Mouse (Mus musculus): Measurements from ENCODE around the gene Alyref2. TPM values are rescaled to one million over a fixed set of nuclear protein-coding genes. Genes with fewer than 3 reads are reported as not detected.
"Not testable (repeated sequence)": the region's sequence is repeated elsewhere in the genome, so short reads cannot be mapped to it uniquely, and the experiment has no call there.

Gene Alyref2
- polyA plus RNA-seq, 1 experiment from 2014 or later = 28.3 TPM

DNA sequence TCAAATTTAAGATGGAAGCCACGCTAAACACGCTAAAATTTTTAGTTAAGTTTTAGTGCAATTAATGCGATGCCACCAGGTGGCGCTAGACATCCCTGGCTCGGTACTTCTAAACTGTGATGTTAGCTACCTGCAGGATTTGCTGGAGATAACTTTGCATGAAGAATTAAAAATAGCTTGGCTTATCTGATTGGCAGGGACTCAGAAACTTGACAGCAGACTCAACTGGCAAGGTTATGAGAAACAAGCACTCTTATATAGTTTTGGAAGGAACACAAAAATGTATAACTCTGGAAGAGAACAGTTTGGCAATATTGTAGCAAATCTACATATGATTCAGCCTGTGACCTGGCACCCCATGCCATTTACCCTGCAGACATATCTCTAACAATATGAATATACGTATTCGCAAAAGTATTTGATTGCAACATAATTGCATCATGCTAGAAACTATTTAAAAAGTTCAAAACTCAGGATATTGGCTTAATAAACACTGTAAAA, 32.9 kb upstream of the Alyref2 start:
- WGBS = 29% methylated on average over 7 of the region's 7 CpGs
- H3K9ac ChIP-seq (ENCODE audit: low read depth, low read length) = no peak overlapping the region
- H3K4me1 ChIP-seq (ENCODE audit: control insufficient read depth, insufficient read depth, low read depth, low read length) = no peaks in the 10 kb centered on the region
- no peaks in the 10 kb centered on the region for H3K27me3 ChIP-seq (replicated peaks; ENCODE audit: control insufficient read depth, insufficient read depth, low read length)
- H3K36me3 ChIP-seq (ENCODE audit: control insufficient read depth, insufficient read depth, low read length) = no peaks in the 10 kb centered on the region
- no peaks in the 10 kb centered on the region for H3K9me3 ChIP-seq (ENCODE audit: control insufficient read depth, low read length)
- H3K27ac ChIP-seq (ENCODE audit: low read depth, low read length) = no peak overlapping the region
- ATAC-seq = no peak
- H3K4me2 ChIP-seq (ENCODE audit: low read length) = no peak overlapping the region
- no peak overlapping the region for H3K4me3 ChIP-seq (ENCODE audit: low read length)

DNA sequence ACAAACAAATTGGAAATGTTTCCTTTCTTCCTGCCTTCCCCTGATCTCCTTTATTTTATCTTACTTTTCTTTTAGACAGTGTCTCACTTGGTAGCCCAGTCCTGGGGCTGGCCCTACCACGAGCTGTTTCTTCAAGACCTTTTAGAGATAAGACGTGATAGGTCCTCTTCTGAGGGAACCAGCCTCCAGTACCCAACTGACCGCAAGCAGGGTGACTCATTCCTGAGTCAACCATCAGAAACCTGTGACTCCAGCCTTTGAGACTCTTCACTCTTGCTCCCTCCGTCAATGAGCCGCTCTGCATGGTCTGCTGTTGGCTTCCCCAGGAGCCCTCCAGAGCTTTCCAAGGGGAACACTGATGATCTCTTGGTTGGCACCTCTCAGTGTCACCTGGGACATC, 32.4 kb upstream of the Alyref2 start:
- no peak overlapping the region for H3K4me3 ChIP-seq (ENCODE audit: low read length)
- no peaks in the 10 kb centered on the region for H3K27me3 ChIP-seq (replicated peaks; ENCODE audit: control insufficient read depth, insufficient read depth, low read length)
- H3K4me1 ChIP-seq (ENCODE audit: control insufficient read depth, insufficient read depth, low read depth, low read length) = no peaks in the 10 kb centered on the region
- no peak overlapping the region for H3K27ac ChIP-seq (ENCODE audit: low read depth, low read length)
- no peak overlapping the region for H3K4me2 ChIP-seq (ENCODE audit: low read length)
- no peaks in the 10 kb centered on the region for H3K36me3 ChIP-seq (ENCODE audit: control insufficient read depth, insufficient read depth, low read length)
- no peak for ATAC-seq
- no peak overlapping the region for H3K9ac ChIP-seq (ENCODE audit: low read depth, low read length)
- 89% methylated on average over 5 of the region's 5 CpGs for WGBS
- no peaks in the 10 kb centered on the region for H3K9me3 ChIP-seq (ENCODE audit: control insufficient read depth, low read length)

DNA sequence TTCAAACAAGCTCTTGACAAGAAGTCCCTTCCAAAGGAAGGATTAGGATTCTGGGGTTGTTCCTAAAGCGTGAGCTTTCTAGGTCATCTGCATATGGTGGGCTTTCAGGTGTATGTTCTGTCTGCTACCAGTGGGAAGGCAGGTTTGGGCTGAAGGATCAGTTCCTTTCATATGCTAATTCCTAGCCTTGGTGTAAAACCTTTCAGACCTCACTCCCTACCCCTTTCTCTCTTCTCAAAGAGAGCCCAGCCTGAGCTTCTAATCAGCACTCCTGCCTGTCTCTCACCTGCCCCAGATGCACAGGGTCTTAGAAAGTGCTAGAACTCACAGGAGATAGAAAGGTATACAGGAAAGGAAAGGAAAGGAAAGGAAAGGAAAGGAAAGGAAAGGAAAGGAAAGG, 31.8 kb upstream of the Alyref2 start:
- Histone ChIP-seq H3K9ac (ENCODE audit: low read depth, low read length) (no peak overlapping the region), H3K9me3 (ENCODE audit: control insufficient read depth, low read length) (no peaks in the 10 kb centered on the region), H3K27ac (ENCODE audit: low read depth, low read length) (no peak overlapping the region), H3K27me3 (replicated peaks; ENCODE audit: control insufficient read depth, insufficient read depth, low read length) (no peaks in the 10 kb centered on the region), H3K36me3 (ENCODE audit: control insufficient read depth, insufficient read depth, low read length) (no peaks in the 10 kb centered on the region), H3K4me3 (ENCODE audit: low read length) (no peak overlapping the region), H3K4me2 (ENCODE audit: low read length) (no peak overlapping the region), H3K4me1 (ENCODE audit: control insufficient read depth, insufficient read depth, low read depth, low read length) (no peaks in the 10 kb centered on the region)
- ATAC-seq = no peak
- WGBS = 65% methylated on average over 1 of the region's 1 CpGs

DNA sequence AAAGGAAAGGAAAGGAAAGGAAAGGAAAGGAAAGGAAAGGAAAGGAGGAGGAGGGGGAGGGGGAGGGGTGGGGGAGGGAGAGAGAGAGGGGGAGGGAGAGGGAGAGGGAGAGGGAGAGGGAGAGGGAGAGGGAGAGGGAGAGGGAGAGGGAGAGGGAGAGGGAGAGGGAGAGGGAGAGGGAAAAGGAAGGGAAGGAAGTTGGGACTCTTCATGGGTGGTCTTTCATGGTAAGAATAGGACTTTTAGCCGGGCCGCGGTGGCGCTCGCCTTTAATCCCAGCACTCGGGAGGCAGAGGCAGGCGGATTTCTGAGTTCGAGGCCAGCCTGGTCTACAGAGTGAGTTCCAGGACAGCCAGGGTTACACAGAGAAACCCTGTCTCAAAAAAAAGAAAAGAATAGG, 31.3 kb upstream of the Alyref2 start:
- not testable (repeated sequence) for H3K4me2 ChIP-seq (ENCODE audit: low read length); H3K9ac ChIP-seq (ENCODE audit: low read depth, low read length); H3K4me1 ChIP-seq (ENCODE audit: control insufficient read depth, insufficient read depth, low read depth, low read length); H3K27ac ChIP-seq (ENCODE audit: low read depth, low read length); H3K4me3 ChIP-seq (ENCODE audit: low read length); ATAC-seq; H3K9me3 ChIP-seq (ENCODE audit: control insufficient read depth, low read length); H3K36me3 ChIP-seq (ENCODE audit: control insufficient read depth, insufficient read depth, low read length); H3K27me3 ChIP-seq (replicated peaks; ENCODE audit: control insufficient read depth, insufficient read depth, low read length)
- 92% methylated on average over 8 of the region's 8 CpGs for WGBS

DNA sequence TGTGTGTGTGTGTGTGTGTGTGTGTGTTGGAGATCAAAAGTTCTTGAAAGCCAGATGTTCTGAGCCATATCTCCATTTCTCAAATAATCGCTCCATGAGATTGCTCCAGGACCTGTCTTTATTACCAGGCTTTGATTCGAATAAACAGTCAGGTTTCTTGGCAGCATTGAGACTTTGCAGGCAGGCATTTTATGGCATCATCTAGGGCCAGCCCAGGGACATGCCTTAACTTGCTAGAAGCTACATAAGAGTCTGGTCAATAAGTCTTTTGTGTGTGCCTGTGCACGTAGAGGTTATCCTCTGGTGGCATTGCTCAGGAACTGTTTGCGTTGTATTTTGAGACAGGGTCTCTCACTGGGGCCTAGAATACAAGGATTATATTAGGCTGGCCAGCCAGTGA, 29.8 kb upstream of the Alyref2 start:
- no peak overlapping the region for H3K4me2 ChIP-seq (ENCODE audit: low read length)
- no peak overlapping the region for H3K9ac ChIP-seq (ENCODE audit: low read depth, low read length)
- no peak overlapping the region for H3K4me3 ChIP-seq (ENCODE audit: low read length)
- H3K36me3 ChIP-seq (ENCODE audit: control insufficient read depth, insufficient read depth, low read length) = no peaks in the 10 kb centered on the region
- WGBS = 77% methylated on average over 4 of the region's 4 CpGs
- H3K4me1 ChIP-seq (ENCODE audit: control insufficient read depth, insufficient read depth, low read depth, low read length) = no peaks in the 10 kb centered on the region
- no peak for ATAC-seq
- no peaks in the 10 kb centered on the region for H3K27me3 ChIP-seq (replicated peaks; ENCODE audit: control insufficient read depth, insufficient read depth, low read length)
- H3K9me3 ChIP-seq (ENCODE audit: control insufficient read depth, low read length) = no peaks in the 10 kb centered on the region
- no peak overlapping the region for H3K27ac ChIP-seq (ENCODE audit: low read depth, low read length)

DNA sequence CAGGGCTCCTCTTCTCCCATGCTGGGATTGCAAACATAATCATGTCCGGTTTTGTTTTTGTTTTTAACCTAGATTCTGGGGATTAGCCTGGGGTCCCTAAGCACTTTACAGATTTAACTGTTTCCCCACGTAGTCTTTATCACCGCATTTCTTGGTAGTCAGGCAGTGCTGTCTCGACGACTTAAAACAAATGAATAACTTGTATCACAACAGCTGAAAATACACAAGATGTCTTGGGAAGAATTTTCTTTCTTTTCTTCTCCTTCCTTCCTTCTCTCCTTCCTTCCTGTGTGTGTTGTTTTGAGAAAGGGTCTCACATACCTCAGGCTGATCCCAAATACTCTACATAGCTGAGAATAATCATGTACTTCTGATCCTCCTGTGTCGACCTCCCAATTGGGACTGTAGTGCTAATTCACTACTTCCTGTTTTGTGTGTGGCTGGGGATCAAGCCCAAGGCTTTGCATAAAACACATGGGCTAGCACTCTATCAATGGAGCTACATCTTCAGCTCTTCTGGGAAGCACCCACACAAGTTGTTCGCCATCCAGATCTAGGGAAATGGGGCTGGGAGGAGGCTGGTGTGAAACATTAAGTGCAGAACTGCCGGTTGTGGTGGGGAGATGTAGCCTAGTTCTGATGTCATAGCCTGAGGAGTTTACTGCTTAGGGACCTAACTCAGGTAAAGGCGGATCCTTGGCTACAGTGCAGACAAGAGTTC, 29.2 kb upstream of the Alyref2 start:
- WGBS = 77% methylated on average over 9 of the region's 9 CpGs
- no peaks in the 10 kb centered on the region for H3K9me3 ChIP-seq (ENCODE audit: control insufficient read depth, low read length)
- H3K9ac ChIP-seq (ENCODE audit: low read depth, low read length) = no peak overlapping the region
- no peaks in the 10 kb centered on the region for H3K36me3 ChIP-seq (ENCODE audit: control insufficient read depth, insufficient read depth, low read length)
- H3K4me3 ChIP-seq (ENCODE audit: low read length) = no peak overlapping the region
- no peak overlapping the region for H3K27ac ChIP-seq (ENCODE audit: low read depth, low read length)
- H3K4me2 ChIP-seq (ENCODE audit: low read length) = no peak overlapping the region
- no peak for ATAC-seq
- H3K4me1 ChIP-seq (ENCODE audit: control insufficient read depth, insufficient read depth, low read depth, low read length) = no peaks in the 10 kb centered on the region
- no peaks in the 10 kb centered on the region for H3K27me3 ChIP-seq (replicated peaks; ENCODE audit: control insufficient read depth, insufficient read depth, low read length)

DNA sequence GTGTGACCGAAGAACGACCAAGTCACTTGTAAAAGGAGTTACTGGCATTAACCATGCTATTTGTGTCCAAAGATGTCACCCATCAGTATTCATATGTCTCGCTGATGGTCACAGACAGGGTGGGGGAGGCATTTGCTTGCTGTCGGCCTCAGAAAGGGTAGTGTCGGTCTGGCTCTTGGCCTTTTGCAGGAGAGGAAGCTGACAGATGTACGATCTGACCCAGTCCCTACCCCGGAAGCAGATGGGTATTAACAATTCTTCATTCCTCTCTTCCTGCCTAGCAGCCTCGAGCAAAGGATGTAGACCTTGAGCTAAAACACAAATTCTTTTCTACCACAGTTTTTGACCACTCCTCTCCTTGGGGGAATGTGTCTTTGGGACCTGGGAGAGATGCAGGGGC, 26.2 kb upstream of the Alyref2 start:
- Histone ChIP-seq H3K27ac (ENCODE audit: low read depth, low read length) (no peak overlapping the region), H3K4me3 (ENCODE audit: low read length) (no peak overlapping the region), H3K36me3 (ENCODE audit: control insufficient read depth, insufficient read depth, low read length) (no peaks in the 10 kb centered on the region), H3K27me3 (replicated peaks; ENCODE audit: control insufficient read depth, insufficient read depth, low read length) (no peaks in the 10 kb centered on the region), H3K4me2 (ENCODE audit: low read length) (no peak overlapping the region), H3K9ac (ENCODE audit: low read depth, low read length) (no peak overlapping the region), H3K4me1 (ENCODE audit: control insufficient read depth, insufficient read depth, low read depth, low read length) (no peaks in the 10 kb centered on the region), H3K9me3 (ENCODE audit: control insufficient read depth, low read length) (no peaks in the 10 kb centered on the region; the same call in 1 of the 2 replicates)
- WGBS = 81% methylated on average over 8 of the region's 8 CpGs
- no peak for ATAC-seq

DNA sequence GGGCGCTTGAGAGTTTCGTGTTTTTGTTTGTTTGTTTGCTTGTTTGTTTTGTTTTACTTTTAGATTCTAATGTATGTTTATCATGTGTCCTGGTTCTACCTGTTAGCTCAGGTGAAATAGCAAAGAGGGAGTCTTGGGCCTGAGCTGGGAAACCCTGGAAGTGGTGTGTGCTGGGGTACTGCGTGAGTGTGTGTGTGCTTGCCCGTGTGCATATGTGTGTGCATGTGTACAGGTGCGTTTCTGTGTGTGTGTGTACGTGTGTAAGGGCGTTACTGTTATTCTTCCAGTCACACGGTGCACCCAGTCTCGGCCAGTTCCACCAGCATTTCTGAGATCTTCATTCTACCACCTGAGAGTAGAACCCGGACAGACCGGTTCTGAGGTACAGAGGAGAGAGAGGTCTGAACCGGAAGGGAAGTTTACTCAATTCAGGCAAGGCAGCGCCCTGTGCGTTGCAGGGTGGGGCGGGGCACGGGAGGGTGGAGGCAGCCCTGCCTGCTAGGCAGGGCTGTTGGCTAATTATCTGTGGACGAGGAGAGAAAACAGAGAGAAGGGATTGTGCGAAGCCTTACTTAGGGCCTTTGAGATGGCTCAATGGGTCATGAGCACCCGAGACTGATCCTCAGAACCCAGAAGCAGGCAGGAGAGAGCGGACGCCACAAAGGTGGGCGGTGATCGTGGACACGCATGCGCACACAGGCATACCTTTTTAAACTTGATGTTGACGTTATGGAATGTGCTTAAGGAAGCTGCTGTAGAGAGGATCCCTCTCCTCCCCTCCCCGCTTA, 25.3 kb upstream of the Alyref2 start:
- Histone ChIP-seq H3K27ac (ENCODE audit: low read depth, low read length) (no peak overlapping the region), H3K9ac (ENCODE audit: low read depth, low read length) (peak overlapping the region; percentile 53), H3K9me3 (ENCODE audit: control insufficient read depth, low read length) (peaks cover 2% of the 10 kb centered on the region), H3K4me2 (ENCODE audit: low read length) (peak overlapping the region; percentile 42), H3K4me3 (ENCODE audit: low read length) (peak overlapping the region; percentile 33), H3K4me1 (ENCODE audit: control insufficient read depth, insufficient read depth, low read depth, low read length) (no peaks in the 10 kb centered on the region), H3K36me3 (ENCODE audit: control insufficient read depth, insufficient read depth, low read length) (no peaks in the 10 kb centered on the region), H3K27me3 (replicated peaks; ENCODE audit: control insufficient read depth, insufficient read depth, low read length) (no peaks in the 10 kb centered on the region)
- WGBS = 62% methylated on average over 27 of the region's 27 CpGs
- ATAC-seq = peak; percentile 65

DNA sequence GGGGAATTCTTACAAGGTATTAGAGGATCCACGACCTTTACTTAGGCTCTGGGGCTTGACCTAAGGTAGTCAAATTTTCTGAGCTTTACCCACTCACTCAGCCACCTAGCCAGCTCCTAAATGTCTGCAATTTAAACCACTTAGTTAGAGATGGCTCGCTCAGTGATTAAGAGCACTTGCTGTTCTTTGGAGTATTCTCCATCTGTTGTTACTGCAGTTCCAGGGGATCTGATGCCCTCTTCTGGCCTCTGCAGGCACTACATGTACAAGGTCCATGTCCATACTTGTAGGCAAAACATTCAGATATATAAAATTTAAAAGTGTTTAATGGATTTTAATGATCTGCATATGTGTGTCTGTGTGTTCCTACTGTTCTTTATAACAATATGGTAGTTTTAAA, 24.3 kb upstream of the Alyref2 start:
- no peak overlapping the region for H3K9ac ChIP-seq (ENCODE audit: low read depth, low read length)

More for the DNA sequence above, 24.3 kb upstream of the Alyref2 start:
- no peaks in the 10 kb centered on the region for H3K4me1 ChIP-seq (ENCODE audit: control insufficient read depth, insufficient read depth, low read depth, low read length)
- ATAC-seq = peak; percentile 71
- 55% methylated on average over 2 of the region's 2 CpGs for WGBS
- H3K9me3 ChIP-seq (ENCODE audit: control insufficient read depth, low read length) = peaks cover 3% of the 10 kb centered on the region
- no peaks in the 10 kb centered on the region for H3K36me3 ChIP-seq (ENCODE audit: control insufficient read depth, insufficient read depth, low read length)
- no peaks in the 10 kb centered on the region for H3K27me3 ChIP-seq (replicated peaks; ENCODE audit: control insufficient read depth, insufficient read depth, low read length)
- no peak overlapping the region for H3K4me3 ChIP-seq (ENCODE audit: low read length)
- no peak overlapping the region for H3K4me2 ChIP-seq (ENCODE audit: low read length)
- H3K27ac ChIP-seq (ENCODE audit: low read depth, low read length) = no peak overlapping the region
